In the genomic region with DNA sequence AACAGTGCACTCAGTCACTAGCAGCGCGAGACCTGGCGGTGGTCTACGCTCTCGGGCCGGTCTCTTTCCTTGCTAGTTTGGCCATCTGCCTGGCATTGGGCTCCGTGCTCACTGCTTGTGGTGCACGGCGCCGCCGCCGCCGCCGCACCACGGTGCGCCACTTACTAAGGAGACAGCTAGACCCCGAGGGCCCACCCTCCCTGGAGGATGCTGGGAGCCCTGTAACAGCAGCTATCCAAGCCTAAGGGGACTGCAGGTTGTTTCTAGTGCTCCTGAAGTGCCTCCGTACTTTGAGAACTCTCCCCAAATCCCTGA, we compare ENCODE assay signal across 9 mouse cellular contexts. TPM values are rescaled to one million over a fixed set of nuclear protein-coding genes. Genes with fewer than 3 reads are reported as not detected.
DNase-seq lines count a peak whose midpoint lies in the region; ATAC-seq and TF ChIP-seq lines count a peak whose summit lies in the region.
"Had no signal": no experiment of that assay in that cellular context is flagged by ENCODE, and none has a peak within 500 bp of the region (broad histone marks: within the 10 kb centered on the region; RNA-seq: fewer than 3 reads in every experiment).

No protein-coding gene starts in this region.

- no peak for ATAC-seq in midbrain, embryonic 11.5 days (ENCODE audit: low FRiP score)
- no peak for ATAC-seq in intestine, postnatal 0 days
- no peak for ATAC-seq in midbrain, postnatal 0 days (ENCODE audit: low FRiP score)

- H3K9me3 ChIP-seq in midbrain, embryonic 10.5 days (replicated peaks): no peaks in the 10 kb centered on the region
- H3K9me3 ChIP-seq in midbrain, embryonic 11.5 days (ENCODE audit: control insufficient read depth, low read length): no peaks in the 10 kb centered on the region
- no peaks in the 10 kb centered on the region for H3K9me3 ChIP-seq in intestine, postnatal 0 days (ENCODE audit: control insufficient read depth)
- H3K9me3 ChIP-seq in midbrain, postnatal 0 days (ENCODE audit: low read length): no peaks in the 10 kb centered on the region

- no peak overlapping the region for H3K27ac ChIP-seq in midbrain, embryonic 10.5 days (replicated peaks)
- H3K27ac ChIP-seq in midbrain, embryonic 11.5 days (ENCODE audit: low read depth, low read length): no peak overlapping the region
- no peak overlapping the region for H3K27ac ChIP-seq in intestine, postnatal 0 days (ENCODE audit: low read depth, low read length)
- no peak overlapping the region for H3K27ac ChIP-seq in midbrain, postnatal 0 days (ENCODE audit: low read depth, low read length)

- H3K4me2 ChIP-seq in midbrain, embryonic 11.5 days: no peak overlapping the region
- H3K4me2 ChIP-seq in intestine, postnatal 0 days (replicated peaks; ENCODE audit: low read depth): peak overlapping the region; percentile 75
- H3K4me2 ChIP-seq in midbrain, postnatal 0 days (ENCODE audit: low read depth, low read length, poor library complexity, severe bottlenecking): peak overlapping the region; percentile 50

- no peak overlapping the region for H3K9ac ChIP-seq in midbrain, embryonic 11.5 days (ENCODE audit: low read length)
- H3K9ac ChIP-seq in intestine, postnatal 0 days (ENCODE audit: low read depth, low read length): no peak overlapping the region
- H3K9ac ChIP-seq in midbrain, postnatal 0 days (replicated peaks; ENCODE audit: low read length, poor library complexity, severe bottlenecking): peak overlapping the region; percentile 29; the same call in 1 of the 2 replicates

- peaks cover 8% of the 10 kb centered on the region for H3K36me3 ChIP-seq in midbrain, embryonic 10.5 days
- H3K36me3 ChIP-seq in midbrain, embryonic 11.5 days (ENCODE audit: control insufficient read depth, insufficient read depth, low read length): peaks cover 6% of the 10 kb centered on the region; the same call in 1 of the 2 replicates
- H3K36me3 ChIP-seq in intestine, postnatal 0 days (ENCODE audit: control insufficient read depth, insufficient read depth): no peaks in the 10 kb centered on the region; the same call in 1 of the 2 replicates
- H3K36me3 ChIP-seq in midbrain, postnatal 0 days (ENCODE audit: insufficient read depth, low read length): peaks cover 29% of the 10 kb centered on the region

- TF ChIP-seq CTCF in intestine, postnatal 0 days (IDR thresholded peaks at IDR 0.05; ENCODE audit: low read depth): no peak
- no peak for TF ChIP-seq CTCF in midbrain, postnatal 0 days (IDR thresholded peaks at IDR 0.05)

- peaks cover 28% of the 10 kb centered on the region for H3K4me1 ChIP-seq in midbrain, embryonic 10.5 days
- peaks cover 5% of the 10 kb centered on the region; the same call in 1 of the 2 replicates for H3K4me1 ChIP-seq in midbrain, embryonic 11.5 days (ENCODE audit: control insufficient read depth, insufficient read depth, low read length)
- peaks cover 16% of the 10 kb centered on the region; the same call in 1 of the 2 replicates for H3K4me1 ChIP-seq in intestine, postnatal 0 days (replicated peaks; ENCODE audit: control insufficient read depth, insufficient read depth, low read length)
- H3K4me1 ChIP-seq in midbrain, postnatal 0 days (ENCODE audit: insufficient read depth, low read length): peaks cover 11% of the 10 kb centered on the region; the same call in 1 of the 2 replicates

- 1% methylated on average over 18 of the region's 18 CpGs for WGBS in midbrain, embryonic 10.5 days
- 2% methylated on average over 18 of the region's 18 CpGs for WGBS in midbrain, embryonic 11.5 days
- under 1% methylated on average over 18 of the region's 18 CpGs for WGBS in intestine, postnatal 0 days
- 0% methylated on average over 18 of the region's 18 CpGs for WGBS in midbrain, postnatal 0 days

- DNase-seq in adrenal gland, postnatal 14 days: peak; percentile 36
- no peak for DNase-seq in adrenal gland, postnatal 36 days
- DNase-seq in midbrain, embryonic 10.5 days (ENCODE audit: low spot score): peak; percentile 30
- DNase-seq in midbrain, embryonic 11.5 days (ENCODE audit: low spot score, missing footprints): no peak
- peak; percentile 49 for DNase-seq in midbrain, postnatal 0 days (ENCODE audit: low spot score)
- DNase-seq in thymus, postnatal 4 days: no peak
- DNase-seq in frontal cortex, postnatal 25 days (ENCODE audit: low spot score in 2 of 2): no peak

- H3K27me3 ChIP-seq in midbrain, embryonic 10.5 days (ENCODE audit: low read depth, poor library complexity, severe bottlenecking): peaks cover 96% of the 10 kb centered on the region
- H3K27me3 ChIP-seq in midbrain, embryonic 11.5 days (ENCODE audit: control insufficient read depth, insufficient read depth, low read length): peaks cover 56% of the 10 kb centered on the region
- H3K27me3 ChIP-seq in intestine, postnatal 0 days (replicated peaks; ENCODE audit: control insufficient read depth, insufficient read depth, low read length): peaks cover 46% of the 10 kb centered on the region
- peaks cover 45% of the 10 kb centered on the region for H3K27me3 ChIP-seq in midbrain, postnatal 0 days (ENCODE audit: insufficient read depth, low read length)

- H3K4me3 ChIP-seq in midbrain, embryonic 10.5 days: peak overlapping the region; percentile 24
- no peak overlapping the region for H3K4me3 ChIP-seq in midbrain, embryonic 11.5 days (ENCODE audit: low read depth, low read length)
- H3K4me3 ChIP-seq in intestine, postnatal 0 days (ENCODE audit: low read depth, low read length): peak overlapping the region; percentile 42
- H3K4me3 ChIP-seq in midbrain, postnatal 0 days (ENCODE audit: low read depth, low read length): peak overlapping the region; percentile 18

RNA-seq across cellular contexts. Expression of gene Lrrc26, which starts 1.1 kb away (rescaled TPM):
- total RNA-seq in adrenal gland, postnatal 14 days (2021): not detected in 2 replicates
- total RNA-seq in adrenal gland, postnatal 36 days (2021): not detected
- polyA plus RNA-seq in midbrain, embryonic 10.5 days (2016; fragmentation: Nextera tagmentation; extraction: Ambion mirVana): not detected in 2 replicates
- polyA plus RNA-seq in midbrain, embryonic 11.5 days (2014; fragmentation: Nextera tagmentation; extraction: Ambion mirVana): not detected in 2 replicates
- polyA plus RNA-seq in intestine, postnatal 0 days (2015; fragmentation: Nextera tagmentation; extraction: Ambion mirVana): 5.5 and 6.6 TPM in 2 replicates
- not detected in 2 replicates for total RNA-seq in midbrain, postnatal 0 days (2014; rRNA removed)
- polyA plus RNA-seq in midbrain, postnatal 0 days (2015; fragmentation: Nextera tagmentation; extraction: Ambion mirVana): 0.23 and 0.26 TPM in 2 replicates
- total RNA-seq: left cerebral cortex, postnatal 10 days had no signal

RNA-seq across cellular contexts. Expression of gene Tmem210, which starts 2.8 kb away (rescaled TPM):
- not detected in 2 replicates for total RNA-seq in adrenal gland, postnatal 14 days (2021)
- total RNA-seq in adrenal gland, postnatal 36 days (2021): not detected
- not detected in 2 replicates for polyA plus RNA-seq in midbrain, embryonic 10.5 days (2016; fragmentation: Nextera tagmentation; extraction: Ambion mirVana)
- polyA plus RNA-seq in midbrain, embryonic 11.5 days (2014; fragmentation: Nextera tagmentation; extraction: Ambion mirVana): not detected in 2 replicates
- not detected in 2 replicates for polyA plus RNA-seq in intestine, postnatal 0 days (2015; fragmentation: Nextera tagmentation; extraction: Ambion mirVana)
- not detected in 2 replicates for total RNA-seq in midbrain, postnatal 0 days (2014; rRNA removed)
- polyA plus RNA-seq in midbrain, postnatal 0 days (2015; fragmentation: Nextera tagmentation; extraction: Ambion mirVana): not detected in 2 replicates
- total RNA-seq: left cerebral cortex, postnatal 10 days had no signal

RNA-seq across cellular contexts. Expression of gene Anapc2, which starts 18.5 kb away (rescaled TPM):
- 63.9 and 66.1 TPM in 2 replicates for total RNA-seq in adrenal gland, postnatal 14 days (2021)
- 10 to 100 TPM; 76.5 to 81.3 TPM for total RNA-seq in adrenal gland, postnatal 36 days (2021)
- 141 and 153 TPM in 2 replicates for polyA plus RNA-seq in midbrain, embryonic 10.5 days (2016; fragmentation: Nextera tagmentation; extraction: Ambion mirVana)
- polyA plus RNA-seq in midbrain, embryonic 11.5 days (2014; fragmentation: Nextera tagmentation; extraction: Ambion mirVana): 105 and 117 TPM in 2 replicates
- polyA plus RNA-seq in intestine, postnatal 0 days (2015; fragmentation: Nextera tagmentation; extraction: Ambion mirVana): 41.6 and 43.4 TPM in 2 replicates
- total RNA-seq in midbrain, postnatal 0 days (2014; rRNA removed): 35.0 and 39.3 TPM in 2 replicates
- polyA plus RNA-seq in midbrain, postnatal 0 days (2015; fragmentation: Nextera tagmentation; extraction: Ambion mirVana): 103 and 107 TPM in 2 replicates

RNA-seq across cellular contexts. Expression of gene Ssna1, which starts 18.5 kb away (rescaled TPM):
- 45.8 and 49.8 TPM in 2 replicates for total RNA-seq in adrenal gland, postnatal 14 days (2021)
- total RNA-seq in adrenal gland, postnatal 36 days (2021): 10 to 100 TPM; 43.8 to 45.1 TPM
- polyA plus RNA-seq in midbrain, embryonic 10.5 days (2016; fragmentation: Nextera tagmentation; extraction: Ambion mirVana): 243 and 252 TPM in 2 replicates
- polyA plus RNA-seq in midbrain, embryonic 11.5 days (2014; fragmentation: Nextera tagmentation; extraction: Ambion mirVana): 240 and 247 TPM in 2 replicates
- polyA plus RNA-seq in intestine, postnatal 0 days (2015; fragmentation: Nextera tagmentation; extraction: Ambion mirVana): 105 and 108 TPM in 2 replicates
- 71.7 and 83.9 TPM in 2 replicates for total RNA-seq in midbrain, postnatal 0 days (2014; rRNA removed)
- polyA plus RNA-seq in midbrain, postnatal 0 days (2015; fragmentation: Nextera tagmentation; extraction: Ambion mirVana): 158 and 172 TPM in 2 replicates

RNA-seq across cellular contexts. Expression of gene Grin1, which starts 28.2 kb away (rescaled TPM):
- 9.7 and 11.0 TPM in 2 replicates for total RNA-seq in adrenal gland, postnatal 14 days (2021)
- 1 to 10 TPM; 6.3 to 7.6 TPM for total RNA-seq in adrenal gland, postnatal 36 days (2021)
- polyA plus RNA-seq in midbrain, embryonic 10.5 days (2016; fragmentation: Nextera tagmentation; extraction: Ambion mirVana): 1.5 and 1.8 TPM in 2 replicates
- 2.4 and 2.6 TPM in 2 replicates for polyA plus RNA-seq in midbrain, embryonic 11.5 days (2014; fragmentation: Nextera tagmentation; extraction: Ambion mirVana)
- 0.78 and 0.90 TPM in 2 replicates for polyA plus RNA-seq in intestine, postnatal 0 days (2015; fragmentation: Nextera tagmentation; extraction: Ambion mirVana)
- total RNA-seq in midbrain, postnatal 0 days (2014; rRNA removed): 120 and 146 TPM in 2 replicates
- polyA plus RNA-seq in midbrain, postnatal 0 days (2015; fragmentation: Nextera tagmentation; extraction: Ambion mirVana): 71.5 and 72.3 TPM in 2 replicates

Comparison
In these comparisons a context has a peak if more than half of its experiments do, and no peak if none do; other contexts are left out.
1. DNase-seq: peak in adrenal gland, postnatal 14 days (single experiment), midbrain, embryonic 10.5 days (single experiment) and midbrain, postnatal 0 days (single experiment); none in adrenal gland, postnatal 36 days (0 of 2), midbrain, embryonic 11.5 days (single experiment), thymus, postnatal 4 days (single experiment) and frontal cortex, postnatal 25 days (0 of 2).